Mouse (Mus musculus): ENCODE measurements around the gene Thbs2. TPM values are rescaled to one million over a fixed set of nuclear protein-coding genes. Genes with fewer than 3 reads are reported as not detected.
"Not testable (repeated sequence)": the region's sequence is repeated elsewhere in the genome, so short reads cannot be mapped to it uniquely, and the experiment has no call there.

The Thbs2 gene
- polyA plus RNA-seq, 1 experiment, result 0.51 TPM

GRCm38 (mm10) chr17:14635546-14636323 is 58.3 kb downstream of the Thbs2 start:
- Histone ChIP-seq H3K4me1 (ENCODE audit: control insufficient read depth, insufficient read depth, low read length) (peaks cover 4% of the 10 kb centered on the region), H3K36me3 (ENCODE audit: control insufficient read depth, insufficient read depth, low read length) (no peaks in the 10 kb centered on the region), H3K4me3 (ENCODE audit: control insufficient read depth, low read depth, low read length) (no peak overlapping the region), H3K27me3 (ENCODE audit: control insufficient read depth, insufficient read depth, low read length) (no peaks in the 10 kb centered on the region), H3K27ac (ENCODE audit: control insufficient read depth, insufficient read depth, low read depth, low read length) (no peak overlapping the region)
- TF ChIP-seq CTCF (IDR thresholded peaks at IDR 0.05; ENCODE audit: control insufficient read depth, insufficient read depth, insufficient replicate concordance, low read depth, low read length) (no peak), POLR2A (IDR thresholded peaks at IDR 0.05; ENCODE audit: control insufficient read depth, low read depth, low read length) (no peak)

GRCm38 (mm10) chr17:14628901-14629300 is 65.1 kb downstream of the Thbs2 start:
- TF ChIP-seq CTCF (IDR thresholded peaks at IDR 0.05; ENCODE audit: control insufficient read depth, insufficient read depth, insufficient replicate concordance, low read depth, low read length), result no peak
- no peak for TF ChIP-seq POLR2A (IDR thresholded peaks at IDR 0.05; ENCODE audit: control insufficient read depth, low read depth, low read length)
- H3K27ac ChIP-seq (ENCODE audit: control insufficient read depth, insufficient read depth, low read depth, low read length), result no peak overlapping the region

GRCm38 (mm10) chr17:14627828-14628338 is 66.2 kb downstream of the Thbs2 start:
- no peak for TF ChIP-seq POLR2A (IDR thresholded peaks at IDR 0.05; ENCODE audit: control insufficient read depth, low read depth, low read length)
- no peak for TF ChIP-seq CTCF (IDR thresholded peaks at IDR 0.05; ENCODE audit: control insufficient read depth, insufficient read depth, insufficient replicate concordance, low read depth, low read length)
- H3K27me3 ChIP-seq (ENCODE audit: control insufficient read depth, insufficient read depth, low read length), result no peaks in the 10 kb centered on the region
- H3K4me1 ChIP-seq (ENCODE audit: control insufficient read depth, insufficient read depth, low read length), result peaks cover 8% of the 10 kb centered on the region
- H3K27ac ChIP-seq (ENCODE audit: control insufficient read depth, insufficient read depth, low read depth, low read length), result no peak overlapping the region
- no peak overlapping the region for H3K4me3 ChIP-seq (ENCODE audit: control insufficient read depth, low read depth, low read length)
- H3K36me3 ChIP-seq (ENCODE audit: control insufficient read depth, insufficient read depth, low read length), result no peaks in the 10 kb centered on the region

More at GRCm38 (mm10) chr17:14628901-14629300, 65.1 kb downstream of the Thbs2 start:
- no peaks in the 10 kb centered on the region for H3K36me3 ChIP-seq (ENCODE audit: control insufficient read depth, insufficient read depth, low read length)
- no peak overlapping the region for H3K4me3 ChIP-seq (ENCODE audit: control insufficient read depth, low read depth, low read length)
- H3K27me3 ChIP-seq (ENCODE audit: control insufficient read depth, insufficient read depth, low read length), result no peaks in the 10 kb centered on the region
- H3K4me1 ChIP-seq (ENCODE audit: control insufficient read depth, insufficient read depth, low read length), result peaks cover 8% of the 10 kb centered on the region

GRCm38 (mm10) chr17:14624433-14624832 is 69.6 kb downstream of the Thbs2 start:
- H3K27ac ChIP-seq (ENCODE audit: control insufficient read depth, insufficient read depth, low read depth, low read length), result no peak overlapping the region
- no peak for TF ChIP-seq POLR2A (IDR thresholded peaks at IDR 0.05; ENCODE audit: control insufficient read depth, low read depth, low read length)
- TF ChIP-seq CTCF (IDR thresholded peaks at IDR 0.05; ENCODE audit: control insufficient read depth, insufficient read depth, insufficient replicate concordance, low read depth, low read length), result no peak
- peaks cover 8% of the 10 kb centered on the region for H3K4me1 ChIP-seq (ENCODE audit: control insufficient read depth, insufficient read depth, low read length)

GRCm38 (mm10) chr17:14621006-14621405 is 73.0 kb downstream of the Thbs2 start:
- not testable (repeated sequence) for H3K27me3 ChIP-seq (ENCODE audit: control insufficient read depth, insufficient read depth, low read length); H3K36me3 ChIP-seq (ENCODE audit: control insufficient read depth, insufficient read depth, low read length); H3K4me3 ChIP-seq (ENCODE audit: control insufficient read depth, low read depth, low read length); H3K27ac ChIP-seq (ENCODE audit: control insufficient read depth, insufficient read depth, low read depth, low read length); H3K4me1 ChIP-seq (ENCODE audit: control insufficient read depth, insufficient read depth, low read length)

More at GRCm38 (mm10) chr17:14624433-14624832, 69.6 kb downstream of the Thbs2 start:
- Histone ChIP-seq H3K36me3 (ENCODE audit: control insufficient read depth, insufficient read depth, low read length) (no peaks in the 10 kb centered on the region), H3K4me3 (ENCODE audit: control insufficient read depth, low read depth, low read length) (no peak overlapping the region), H3K27me3 (ENCODE audit: control insufficient read depth, insufficient read depth, low read length) (no peaks in the 10 kb centered on the region)

- Histone ChIP-seq H3K36me3 (ENCODE audit: control insufficient read depth, insufficient read depth, low read length) (no peaks in the 10 kb centered on the region), H3K27ac (ENCODE audit: control insufficient read depth, insufficient read depth, low read depth, low read length) (no peak overlapping the region), H3K4me3 (ENCODE audit: control insufficient read depth, low read depth, low read length) (no peak overlapping the region), H3K4me1 (ENCODE audit: control insufficient read depth, insufficient read depth, low read length) (no peaks in the 10 kb centered on the region), H3K27me3 (ENCODE audit: control insufficient read depth, insufficient read depth, low read length) (no peaks in the 10 kb centered on the region)
- no peak for TF ChIP-seq CTCF (IDR thresholded peaks at IDR 0.05; ENCODE audit: control insufficient read depth, insufficient read depth, insufficient replicate concordance, low read depth, low read length)
- no peak for TF ChIP-seq POLR2A (IDR thresholded peaks at IDR 0.05; ENCODE audit: control insufficient read depth, low read depth, low read length)
These were observed 74.0 kb downstream of the Thbs2 start for GRCm38 (mm10) chr17:14620037-14620436.

- Histone ChIP-seq H3K4me3 (ENCODE audit: control insufficient read depth, low read depth, low read length) (no peak overlapping the region), H3K27me3 (ENCODE audit: control insufficient read depth, insufficient read depth, low read length) (no peaks in the 10 kb centered on the region), H3K4me1 (ENCODE audit: control insufficient read depth, insufficient read depth, low read length) (no peaks in the 10 kb centered on the region), H3K36me3 (ENCODE audit: control insufficient read depth, insufficient read depth, low read length) (no peaks in the 10 kb centered on the region), H3K27ac (ENCODE audit: control insufficient read depth, insufficient read depth, low read depth, low read length) (no peak overlapping the region)
- TF ChIP-seq CTCF (IDR thresholded peaks at IDR 0.05; ENCODE audit: control insufficient read depth, insufficient read depth, insufficient replicate concordance, low read depth, low read length) (no peak), POLR2A (IDR thresholded peaks at IDR 0.05; ENCODE audit: control insufficient read depth, low read depth, low read length) (no peak)
These were observed 75.0 kb downstream of the Thbs2 start for GRCm38 (mm10) chr17:14619038-14619437.

Other genes with a start within 250 kb of the Thbs2 start
- 51.5 and 60.1 TPM in 2 replicates for gene Wdr27, start 248.9 kb upstream of the Thbs2 start, polyA plus RNA-seq (2012; rRNA removed)
- gene 1600012H06Rik, start 248.9 kb upstream of the Thbs2 start, polyA plus RNA-seq (2012; rRNA removed), result 10.5 and 13.8 TPM in 2 replicates

Measured in testis, adult 2 months (tissue).